Mouse (Mus musculus) 3T3-L1 (cell line): ENCODE data around the gene Creb3.
"Not testable (repeated sequence)": the region's sequence is repeated elsewhere in the genome, so short reads cannot be mapped to it uniquely, and the experiment has no call there.

Source experiments
- DNase-seq: peaks from one replicate; pipeline ENCODE4 v3.0.0-alpha.2; 2015; ENCODE audit warnings: low read depth, low spot score

Creb3 gene

GRCm38 (mm10) chr4:43561997-43562768 lies at the start of gene Creb3, which contains the start of gene Tln1:
Gene Creb3, plus strand, starts transcription at chr4:43562332.
Gene Tln1, minus strand, starts transcription at chr4:43562691.
- DNase-seq: peak; percentile 99

- DNase-seq: no peak
Observed at GRCm38 (mm10) chr4:43512653-43513052, 49.5 kb upstream of the Creb3 start.

GRCm38 (mm10) chr4:43513300-43513699 lies 48.8 kb upstream of the Creb3 start:
- no peak for DNase-seq

- DNase-seq: no peak
Observed at GRCm38 (mm10) chr4:43513791-43514190, 48.3 kb upstream of the Creb3 start.

GRCm38 (mm10) chr4:43515764-43516708 lies 46.1 kb upstream of the Creb3 start:
- no peak for DNase-seq

GRCm38 (mm10) chr4:43519551-43519950 lies 42.6 kb upstream of the Creb3 start:
- DNase-seq: no peak

- peak; percentile 88 for DNase-seq
Observed at GRCm38 (mm10) chr4:43519956-43520355, 42.2 kb upstream of the Creb3 start.

- peak; percentile 32 for DNase-seq
Observed at GRCm38 (mm10) chr4:43527880-43528279, 34.3 kb upstream of the Creb3 start.

GRCm38 (mm10) chr4:43528487-43528886 lies 33.6 kb upstream of the Creb3 start:
- peak; percentile 30 for DNase-seq

GRCm38 (mm10) chr4:43530081-43530501 lies 32.0 kb upstream of the Creb3 start:
- DNase-seq: peak; percentile 40

GRCm38 (mm10) chr4:43530581-43530980 lies 31.6 kb upstream of the Creb3 start:
- DNase-seq: peak; percentile 83

- DNase-seq: no peak
Observed at GRCm38 (mm10) chr4:43533270-43533669, 28.9 kb upstream of the Creb3 start.

- no peak for DNase-seq
Observed at GRCm38 (mm10) chr4:43535628-43536027, 26.5 kb upstream of the Creb3 start.

- no peak for DNase-seq
Observed at GRCm38 (mm10) chr4:43536031-43536430, 26.1 kb upstream of the Creb3 start.

- DNase-seq: no peak
Observed at GRCm38 (mm10) chr4:43542044-43542443, 20.1 kb upstream of the Creb3 start.

GRCm38 (mm10) chr4:43546375-43547047 lies 15.6 kb upstream of the Creb3 start:
- no peak for DNase-seq

GRCm38 (mm10) chr4:43547160-43547559 lies 15.0 kb upstream of the Creb3 start:
- no peak for DNase-seq

- no peak for DNase-seq
Observed at GRCm38 (mm10) chr4:43549055-43549454, 13.1 kb upstream of the Creb3 start.

GRCm38 (mm10) chr4:43551854-43552253 lies 10.3 kb upstream of the Creb3 start:
- DNase-seq: not testable (repeated sequence)

- DNase-seq: no peak
Observed at GRCm38 (mm10) chr4:43552437-43552836, 9.7 kb upstream of the Creb3 start.

GRCm38 (mm10) chr4:43553891-43554290 lies 8.2 kb upstream of the Creb3 start:
- DNase-seq: no peak

GRCm38 (mm10) chr4:43555926-43556325 lies 6.2 kb upstream of the Creb3 start:
- DNase-seq: no peak
